Mouse (Mus musculus) kidney, postnatal 10 days (tissue): ENCODE data around the gene Trappc4.
"Not testable (repeated sequence)": the region's sequence is repeated elsewhere in the genome, so short reads cannot be mapped to it uniquely, and the experiment has no call there.

Source experiments
- DNase-seq: peaks from one replicate; pipeline ENCODE4 v3.0.0; 2021; ENCODE audit warnings: mixed read lengths

Gene Trappc4

GRCm38 (mm10) chr9:44406906-44407751, at the start of gene Trappc4, which contains the start of gene Rps25:
Gene Trappc4 (minus strand): TSS chr9:44407600.
Gene Rps25 (plus strand): TSS chr9:44407139.
- peak; percentile 96 for DNase-seq

GRCm38 (mm10) chr9:44454891-44455220, 47.5 kb upstream of the Trappc4 start, which contains the start of gene Upk2:
Gene Upk2 (minus strand): TSS chr9:44454976.
- no peak for DNase-seq

GRCm38 (mm10) chr9:44454132-44454890, 46.9 kb upstream of the Trappc4 start:
- peak; percentile 93 for DNase-seq

GRCm38 (mm10) chr9:44450387-44450786, 43.0 kb upstream of the Trappc4 start:
- no peak for DNase-seq

- DNase-seq: not testable (repeated sequence)
Observed at GRCm38 (mm10) chr9:44444402-44445025, 37.1 kb upstream of the Trappc4 start.

- DNase-seq: no peak
Observed at GRCm38 (mm10) chr9:44440961-44441360, 33.6 kb upstream of the Trappc4 start, which contains the start of gene Foxr1. Gene Foxr1 (minus strand): TSS chr9:44441136.

- DNase-seq: no peak
Observed at GRCm38 (mm10) chr9:44435747-44436146, 28.3 kb upstream of the Trappc4 start.

- DNase-seq: no peak
Observed at GRCm38 (mm10) chr9:44432577-44433185, 25.3 kb upstream of the Trappc4 start.

GRCm38 (mm10) chr9:44423576-44423975, 16.2 kb upstream of the Trappc4 start:
- DNase-seq: no peak

- no peak for DNase-seq
Observed at GRCm38 (mm10) chr9:44420280-44420898, 13.0 kb upstream of the Trappc4 start.

GRCm38 (mm10) chr9:44419730-44420129, 12.3 kb upstream of the Trappc4 start:
- DNase-seq: not testable (repeated sequence)

- DNase-seq: no peak
Observed at GRCm38 (mm10) chr9:44418519-44419385, 11.4 kb upstream of the Trappc4 start, which contains the start of gene Ccdc84. Gene Ccdc84 (minus strand): TSS chr9:44418569.

GRCm38 (mm10) chr9:44417892-44418363, 10.5 kb upstream of the Trappc4 start:
- DNase-seq: peak; percentile 98

- DNase-seq: no peak
Observed at GRCm38 (mm10) chr9:44417156-44417891, 9.9 kb upstream of the Trappc4 start.

- no peak for DNase-seq
Observed at GRCm38 (mm10) chr9:44412781-44413180, 5.4 kb upstream of the Trappc4 start.

GRCm38 (mm10) chr9:44412306-44412705, 4.9 kb upstream of the Trappc4 start:
- no peak for DNase-seq

- no peak for DNase-seq
Observed at GRCm38 (mm10) chr9:44411601-44412130, 4.3 kb upstream of the Trappc4 start.

- DNase-seq: no peak
Observed at GRCm38 (mm10) chr9:44410647-44411336, 3.4 kb upstream of the Trappc4 start.

GRCm38 (mm10) chr9:44408693-44409092, 1.3 kb upstream of the Trappc4 start:
- not testable (repeated sequence) for DNase-seq

GRCm38 (mm10) chr9:44407752-44408097, 325 bp upstream of the Trappc4 start:
- no peak for DNase-seq
